Mouse (Mus musculus): ENCODE measurements around the gene Mtmr12. TPM values are rescaled to one million over a fixed set of nuclear protein-coding genes. Genes with fewer than 3 reads are reported as not detected.

Mtmr12 gene
- polyA plus RNA-seq, 1 experiment from 2014 or later = 17.2 TPM

DNA sequence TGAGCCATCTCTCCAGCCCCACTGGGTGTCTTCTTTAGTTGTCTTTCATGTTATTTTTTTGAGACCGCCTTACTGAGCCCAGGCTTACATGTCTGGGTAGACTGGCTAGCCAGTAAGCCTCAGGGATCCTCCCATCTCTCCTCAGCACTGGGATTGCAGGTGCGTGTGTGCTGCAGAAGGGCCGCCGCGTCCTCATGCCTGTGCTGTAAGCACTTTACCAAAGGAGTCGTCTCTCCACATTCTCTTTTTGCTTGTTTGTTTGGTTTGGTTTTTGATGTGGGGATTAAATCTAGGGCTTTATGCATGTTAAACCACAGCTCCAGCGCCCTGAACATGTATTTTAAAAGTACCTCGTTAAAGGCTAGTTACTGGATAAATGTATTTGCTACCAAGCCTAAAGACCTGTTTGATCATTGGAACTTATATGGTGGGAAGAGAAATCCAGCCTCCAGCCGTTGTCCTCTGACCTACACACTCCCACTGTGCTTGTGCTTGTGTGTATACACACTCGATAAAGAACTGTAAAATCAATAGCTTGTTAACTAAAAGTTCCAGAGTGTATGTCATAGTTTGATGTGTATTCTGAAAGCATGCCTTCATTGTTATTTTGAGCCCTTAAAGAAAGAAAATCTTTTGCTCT, 24.9 kb downstream of the Mtmr12 start:
- H3K4me2 ChIP-seq (ENCODE audit: low read depth, low read length) = no peak overlapping the region

DNA sequence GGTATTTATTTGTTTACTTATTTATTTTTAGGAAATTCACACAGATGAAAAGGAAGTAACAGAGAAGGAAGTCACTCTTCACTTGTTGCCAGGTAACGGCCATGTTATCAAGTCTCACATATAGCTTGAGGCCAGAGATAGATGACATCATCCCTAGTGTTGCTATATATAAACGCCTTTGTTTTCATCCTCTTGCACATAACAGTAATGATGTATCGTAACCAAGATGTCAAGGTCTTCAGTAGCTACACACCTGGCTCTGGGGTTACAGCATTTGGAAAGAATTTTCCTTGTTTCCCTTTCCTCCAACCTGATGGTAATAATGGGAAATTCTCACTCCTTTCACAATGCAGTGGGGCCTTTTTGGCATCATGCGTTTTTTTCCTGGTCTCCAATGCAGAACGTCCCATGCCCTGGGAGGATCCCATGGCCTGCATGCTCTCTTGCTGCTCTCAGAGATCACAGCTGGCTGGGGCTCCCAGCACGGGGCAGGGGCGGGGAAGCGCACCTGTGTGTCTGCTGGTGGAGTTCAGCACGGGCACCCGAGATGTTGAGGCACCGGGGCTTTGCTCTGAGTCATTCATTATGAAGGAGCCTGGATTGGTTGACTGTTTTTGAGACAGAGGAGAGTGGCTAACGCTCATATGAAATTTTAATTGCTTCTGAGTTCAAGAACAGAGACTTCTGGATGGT, 25.6 kb downstream of the Mtmr12 start:
- no peaks in the 10 kb centered on the region for H3K36me3 ChIP-seq (ENCODE audit: control insufficient read depth, insufficient read depth, low read length)
- no peaks in the 10 kb centered on the region for H3K9me3 ChIP-seq (replicated peaks; ENCODE audit: control insufficient read depth, low read length)
- H3K4me2 ChIP-seq (ENCODE audit: low read depth, low read length) = no peak overlapping the region
- peak overlapping the region; percentile 5; the same call in 1 of the 2 replicates for H3K27ac ChIP-seq (ENCODE audit: low read length)
- H3K4me1 ChIP-seq (ENCODE audit: control insufficient read depth, insufficient read depth, low read length) = peaks cover 26% of the 10 kb centered on the region
- 36% methylated on average over 12 of the region's 12 CpGs for WGBS
- no peaks in the 10 kb centered on the region for H3K27me3 ChIP-seq (ENCODE audit: control insufficient read depth, insufficient read depth, low read length)
- H3K9ac ChIP-seq (ENCODE audit: low read length) = no peak overlapping the region
- H3K4me3 ChIP-seq (replicated peaks; ENCODE audit: low read length) = no peak overlapping the region
- ATAC-seq (ENCODE audit: insufficient read depth, low FRiP score) = peak; percentile 49; the same call in 1 of the 2 replicates

More for the DNA sequence above, 24.9 kb downstream of the Mtmr12 start:
- Histone ChIP-seq H3K4me3 (replicated peaks; ENCODE audit: low read length) (no peak overlapping the region), H3K27ac (ENCODE audit: low read length) (peak overlapping the region; percentile 28; the same call in 1 of the 2 replicates), H3K9ac (ENCODE audit: low read length) (no peak overlapping the region), H3K36me3 (ENCODE audit: control insufficient read depth, insufficient read depth, low read length) (no peaks in the 10 kb centered on the region), H3K4me1 (ENCODE audit: control insufficient read depth, insufficient read depth, low read length) (peaks cover 26% of the 10 kb centered on the region), H3K9me3 (replicated peaks; ENCODE audit: control insufficient read depth, low read length) (no peaks in the 10 kb centered on the region), H3K27me3 (ENCODE audit: control insufficient read depth, insufficient read depth, low read length) (no peaks in the 10 kb centered on the region)
- ATAC-seq (ENCODE audit: insufficient read depth, low FRiP score) = no peak
- WGBS = 63% methylated on average over 10 of the region's 10 CpGs

DNA sequence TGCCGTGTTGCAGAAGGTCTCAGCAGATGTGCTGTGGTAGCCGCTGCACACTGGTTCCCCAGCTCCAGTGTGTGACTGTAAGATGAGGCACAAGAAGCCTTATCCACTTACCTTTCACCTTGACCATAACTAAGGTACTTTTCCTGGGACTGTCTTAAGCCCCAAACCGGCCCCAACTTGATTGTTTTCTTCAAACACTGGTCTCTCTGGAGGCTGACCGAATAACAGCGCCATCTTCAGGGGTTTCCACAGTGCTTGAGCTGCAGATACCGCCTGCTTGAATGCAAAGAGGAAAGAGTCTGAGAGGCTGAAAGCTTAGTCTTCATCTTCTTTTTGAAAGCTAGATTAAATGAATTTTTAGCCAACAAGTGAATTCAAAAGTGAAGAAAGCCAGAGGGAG, 26.6 kb downstream of the Mtmr12 start:
- no peak overlapping the region for H3K27ac ChIP-seq (ENCODE audit: low read length)
- H3K9ac ChIP-seq (ENCODE audit: low read length) = no peak overlapping the region
- peaks cover 26% of the 10 kb centered on the region for H3K4me1 ChIP-seq (ENCODE audit: control insufficient read depth, insufficient read depth, low read length)
- WGBS = 78% methylated on average over 6 of the region's 6 CpGs
- H3K4me3 ChIP-seq (replicated peaks; ENCODE audit: low read length) = no peak overlapping the region
- H3K36me3 ChIP-seq (ENCODE audit: control insufficient read depth, insufficient read depth, low read length) = no peaks in the 10 kb centered on the region
- no peaks in the 10 kb centered on the region for H3K9me3 ChIP-seq (replicated peaks; ENCODE audit: control insufficient read depth, low read length)
- no peaks in the 10 kb centered on the region for H3K27me3 ChIP-seq (ENCODE audit: control insufficient read depth, insufficient read depth, low read length)
- H3K4me2 ChIP-seq (ENCODE audit: low read depth, low read length) = no peak overlapping the region
- no peak for ATAC-seq (ENCODE audit: insufficient read depth, low FRiP score)

DNA sequence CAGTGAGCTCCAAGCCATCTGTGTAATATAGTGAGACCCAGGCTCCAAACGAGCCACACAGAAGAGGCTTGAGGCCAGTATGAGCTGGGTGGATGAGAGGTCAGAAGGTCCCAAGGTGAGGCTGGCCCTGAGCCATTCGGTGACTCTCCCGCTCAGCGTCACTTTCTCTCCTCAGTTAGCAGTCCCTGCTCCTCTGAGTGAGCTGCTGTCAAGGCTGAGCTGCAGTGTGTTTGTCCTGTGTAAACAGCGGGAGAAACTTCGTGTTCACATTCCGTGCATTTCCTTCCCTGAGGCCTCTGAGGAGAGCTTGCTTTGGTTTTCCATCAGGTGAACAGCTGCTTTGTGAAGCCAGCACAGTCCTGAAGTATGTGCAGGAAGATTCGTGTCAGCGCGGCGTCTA, 27.6 kb downstream of the Mtmr12 start:
- Histone ChIP-seq H3K36me3 (ENCODE audit: control insufficient read depth, insufficient read depth, low read length) (no peaks in the 10 kb centered on the region), H3K27me3 (ENCODE audit: control insufficient read depth, insufficient read depth, low read length) (no peaks in the 10 kb centered on the region), H3K4me3 (replicated peaks; ENCODE audit: low read length) (no peak overlapping the region), H3K9me3 (replicated peaks; ENCODE audit: control insufficient read depth, low read length) (no peaks in the 10 kb centered on the region), H3K9ac (ENCODE audit: low read length) (peak overlapping the region; percentile 40; the same call in 1 of the 2 replicates), H3K27ac (ENCODE audit: low read length) (peak overlapping the region; percentile 68), H3K4me1 (ENCODE audit: control insufficient read depth, insufficient read depth, low read length) (peaks cover 26% of the 10 kb centered on the region), H3K4me2 (ENCODE audit: low read depth, low read length) (no peak overlapping the region)
- 36% methylated on average over 11 of the region's 11 CpGs for WGBS
- ATAC-seq (ENCODE audit: insufficient read depth, low FRiP score) = peak; percentile 78

DNA sequence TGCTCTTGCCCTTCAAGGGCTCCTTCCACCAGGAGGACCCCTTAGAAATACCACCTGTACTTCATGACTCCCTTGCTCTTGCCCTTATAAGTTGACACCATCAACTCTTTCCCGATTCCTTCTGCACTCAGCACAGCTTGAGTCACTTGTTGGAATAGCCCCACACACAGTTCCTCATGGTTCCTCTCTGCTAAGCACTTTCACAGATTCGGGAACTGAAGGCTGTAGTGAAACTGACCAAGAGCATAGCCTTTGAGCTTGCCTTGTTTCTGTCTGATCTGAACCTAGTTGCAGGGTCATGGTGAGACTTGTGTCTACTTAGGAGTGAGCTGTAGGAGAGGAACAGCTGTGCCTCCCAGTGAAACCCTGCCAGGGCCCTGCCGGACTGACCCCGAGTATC, 28.2 kb downstream of the Mtmr12 start:
- H3K27ac ChIP-seq (ENCODE audit: low read length) = peak overlapping the region; percentile 68; the same call in 1 of the 2 replicates
- 74% methylated on average over 4 of the region's 4 CpGs for WGBS

DNA sequence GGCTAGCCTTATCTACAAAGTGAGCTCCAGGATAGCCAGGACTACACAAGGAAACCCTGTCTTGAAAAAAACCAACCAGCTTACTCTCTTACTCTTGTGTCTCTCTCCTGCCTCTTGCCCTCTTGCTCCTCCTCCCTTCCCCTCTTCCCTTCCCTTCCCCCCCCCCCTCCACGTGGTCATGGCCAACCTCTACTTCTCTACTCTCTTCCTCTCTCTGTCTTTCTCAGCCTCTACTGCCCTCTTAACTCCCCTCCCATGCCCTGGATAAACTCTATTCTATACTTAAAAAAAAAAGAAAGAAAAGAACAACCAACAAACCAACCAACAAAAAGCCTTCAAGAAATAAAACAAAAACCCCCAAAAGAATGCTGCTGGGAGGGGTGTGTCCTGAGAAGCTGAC, 30.7 kb downstream of the Mtmr12 start:
- Histone ChIP-seq H3K36me3 (ENCODE audit: control insufficient read depth, insufficient read depth, low read length) (no peaks in the 10 kb centered on the region; the same call in 1 of the 2 replicates), H3K4me2 (ENCODE audit: low read depth, low read length) (no peak overlapping the region), H3K4me1 (ENCODE audit: control insufficient read depth, insufficient read depth, low read length) (peaks cover 15% of the 10 kb centered on the region), H3K9me3 (replicated peaks; ENCODE audit: control insufficient read depth, low read length) (no peaks in the 10 kb centered on the region), H3K27me3 (ENCODE audit: control insufficient read depth, insufficient read depth, low read length) (no peaks in the 10 kb centered on the region), H3K27ac (ENCODE audit: low read length) (no peak overlapping the region), H3K9ac (ENCODE audit: low read length) (no peak overlapping the region), H3K4me3 (replicated peaks; ENCODE audit: low read length) (no peak overlapping the region)
- WGBS = 47% methylated on average over 1 of the region's 1 CpGs
- no peak for ATAC-seq (ENCODE audit: insufficient read depth, low FRiP score)

More for the DNA sequence above, 28.2 kb downstream of the Mtmr12 start:
- H3K27me3 ChIP-seq (ENCODE audit: control insufficient read depth, insufficient read depth, low read length) = no peaks in the 10 kb centered on the region
- H3K9ac ChIP-seq (ENCODE audit: low read length) = no peak overlapping the region
- H3K4me1 ChIP-seq (ENCODE audit: control insufficient read depth, insufficient read depth, low read length) = peaks cover 26% of the 10 kb centered on the region
- no peak for ATAC-seq (ENCODE audit: insufficient read depth, low FRiP score)
- H3K36me3 ChIP-seq (ENCODE audit: control insufficient read depth, insufficient read depth, low read length) = no peaks in the 10 kb centered on the region
- no peak overlapping the region for H3K4me3 ChIP-seq (replicated peaks; ENCODE audit: low read length)
- no peak overlapping the region for H3K4me2 ChIP-seq (ENCODE audit: low read depth, low read length)
- no peaks in the 10 kb centered on the region for H3K9me3 ChIP-seq (replicated peaks; ENCODE audit: control insufficient read depth, low read length)

DNA sequence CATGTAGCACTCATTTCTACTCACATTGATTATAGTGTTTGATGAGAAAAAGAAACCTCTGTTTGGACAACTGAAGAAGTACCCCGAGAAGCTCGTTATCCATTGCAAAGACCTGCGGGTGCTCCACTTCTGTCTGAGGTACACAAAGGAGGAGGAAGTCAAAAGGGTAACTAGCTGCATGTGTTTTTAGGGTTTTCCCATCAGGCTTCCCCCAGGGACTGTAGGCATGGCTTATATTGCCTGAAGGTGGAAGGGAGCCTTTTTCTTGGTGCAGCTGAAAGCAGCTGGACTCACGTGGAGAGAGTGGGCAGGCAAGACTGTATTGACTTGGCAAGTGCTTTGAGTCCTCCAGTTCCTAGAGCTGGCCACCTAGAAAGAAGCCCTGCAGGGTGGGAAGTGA, 31.2 kb downstream of the Mtmr12 start:
- no peak overlapping the region for H3K4me2 ChIP-seq (ENCODE audit: low read depth, low read length)
- no peak for ATAC-seq (ENCODE audit: insufficient read depth, low FRiP score)
- no peak overlapping the region for H3K27ac ChIP-seq (ENCODE audit: low read length)
- H3K4me1 ChIP-seq (ENCODE audit: control insufficient read depth, insufficient read depth, low read length) = peaks cover 14% of the 10 kb centered on the region
- no peak overlapping the region for H3K9ac ChIP-seq (ENCODE audit: low read length)
- H3K9me3 ChIP-seq (replicated peaks; ENCODE audit: control insufficient read depth, low read length) = no peaks in the 10 kb centered on the region
- no peaks in the 10 kb centered on the region; the same call in 1 of the 2 replicates for H3K36me3 ChIP-seq (ENCODE audit: control insufficient read depth, insufficient read depth, low read length)
- no peak overlapping the region for H3K4me3 ChIP-seq (replicated peaks; ENCODE audit: low read length)
- no peaks in the 10 kb centered on the region for H3K27me3 ChIP-seq (ENCODE audit: control insufficient read depth, insufficient read depth, low read length)
- 77% methylated on average over 4 of the region's 4 CpGs for WGBS

DNA sequence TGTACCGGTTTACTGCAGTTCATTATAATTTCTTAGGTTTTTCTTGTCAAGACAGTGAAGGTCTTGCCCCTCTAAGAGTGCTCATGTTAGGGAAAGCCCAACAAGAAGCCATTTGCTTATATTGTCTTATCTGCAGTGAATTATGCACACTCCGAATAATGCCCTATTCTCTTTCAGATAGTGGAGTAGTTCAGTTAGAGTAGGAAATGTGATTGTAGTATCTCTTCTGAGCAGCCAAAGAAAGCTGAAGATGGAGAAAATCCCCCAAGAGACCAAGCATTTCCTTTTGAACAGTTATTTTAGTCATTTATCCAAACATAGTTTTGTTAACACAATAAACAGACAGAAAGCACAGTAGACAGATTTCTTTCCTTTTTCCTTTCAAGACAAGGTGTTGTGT, 32.1 kb downstream of the Mtmr12 start:
- H3K36me3 ChIP-seq (ENCODE audit: control insufficient read depth, insufficient read depth, low read length) = no peaks in the 10 kb centered on the region; the same call in 1 of the 2 replicates
- no peaks in the 10 kb centered on the region for H3K9me3 ChIP-seq (replicated peaks; ENCODE audit: control insufficient read depth, low read length)
- no peaks in the 10 kb centered on the region for H3K27me3 ChIP-seq (ENCODE audit: control insufficient read depth, insufficient read depth, low read length)
- H3K4me1 ChIP-seq (ENCODE audit: control insufficient read depth, insufficient read depth, low read length) = peaks cover 6% of the 10 kb centered on the region
- no peak overlapping the region for H3K9ac ChIP-seq (ENCODE audit: low read length)
- no peak overlapping the region for H3K27ac ChIP-seq (ENCODE audit: low read length)
- no peak overlapping the region for H3K4me2 ChIP-seq (ENCODE audit: low read depth, low read length)
- 85% methylated on average over 2 of the region's 2 CpGs for WGBS
- ATAC-seq (ENCODE audit: insufficient read depth, low FRiP score) = no peak
- no peak overlapping the region for H3K4me3 ChIP-seq (replicated peaks; ENCODE audit: low read length)

DNA sequence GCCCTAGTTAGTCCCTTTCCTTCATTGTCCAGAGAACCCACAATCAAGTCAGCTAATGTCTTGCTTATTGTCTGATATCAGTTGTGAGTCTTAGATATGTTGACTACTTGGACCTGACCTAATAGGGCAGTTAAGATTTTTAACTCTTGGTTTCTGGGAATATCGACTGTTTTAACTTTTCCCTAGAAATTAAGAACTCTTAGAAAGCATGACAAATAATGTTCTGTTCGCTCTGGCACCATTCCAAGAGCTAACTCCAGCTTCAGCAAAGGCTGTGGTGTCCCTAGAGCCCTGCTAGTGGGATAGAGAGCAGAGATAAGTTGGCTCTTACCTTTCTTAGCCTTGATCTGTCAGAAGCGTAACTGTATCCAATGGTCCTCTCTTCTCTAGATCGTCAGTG, 32.7 kb downstream of the Mtmr12 start:
- WGBS = 53% methylated on average over 4 of the region's 4 CpGs
- no peak overlapping the region for H3K27ac ChIP-seq (ENCODE audit: low read length)
- no peaks in the 10 kb centered on the region for H3K9me3 ChIP-seq (replicated peaks; ENCODE audit: control insufficient read depth, low read length)
- no peak overlapping the region for H3K4me3 ChIP-seq (replicated peaks; ENCODE audit: low read length)
- no peak overlapping the region for H3K4me2 ChIP-seq (ENCODE audit: low read depth, low read length)
- H3K36me3 ChIP-seq (ENCODE audit: control insufficient read depth, insufficient read depth, low read length) = no peaks in the 10 kb centered on the region; the same call in 1 of the 2 replicates
- H3K4me1 ChIP-seq (ENCODE audit: control insufficient read depth, insufficient read depth, low read length) = no peaks in the 10 kb centered on the region; the same call in 1 of the 2 replicates
- no peak for ATAC-seq (ENCODE audit: insufficient read depth, low FRiP score)
- H3K27me3 ChIP-seq (ENCODE audit: control insufficient read depth, insufficient read depth, low read length) = no peaks in the 10 kb centered on the region
- no peak overlapping the region for H3K9ac ChIP-seq (ENCODE audit: low read length)

Data from stomach, embryonic 16.5 days (tissue).